Mouse (Mus musculus) gastrocnemius, adult 2 months (tissue): ENCODE measurements around the gene Gtf2h1. TPM values are rescaled to one million over a fixed set of nuclear protein-coding genes. Genes with fewer than 3 reads are reported as not detected.

Source experiments
- DNase-seq: peaks from one replicate; pipeline ENCODE4 v3.0.0; 2022
- H3K27ac ChIP-seq: fragments of 200-600 bp; 2 replicates; pipeline ENCODE4 v1.8.1; 2022; ENCODE audit warnings: mild to moderate bottlenecking
- H3K4me3 ChIP-seq: fragments of 200-600 bp; 2 replicates; pipeline ENCODE4 v1.8.1; 2022; ENCODE audit warnings: mild to moderate bottlenecking, moderate library complexity
- CTCF ChIP-seq: fragments of 200-600 bp; IDR thresholded peaks from 2 replicates; pipeline ENCODE4 v1.8.1; 2022; ENCODE audit warnings: antibody characterized with exemption, mild to moderate bottlenecking, moderate library complexity
- intact Hi-C: fragments of 180-260 bp; cut with DNase I; formaldehyde crosslinking; loops from one replicate; pipeline ENCODE4 v1.15.1; 2025
- total RNA-seq, 2 experiments: library from RNA; stranded (reverse); gene quantifications; 2 replicates each; pipeline ENCODE4 v1.2.3; 2021

Gene Gtf2h1
- total RNA-seq, 2 experiments from 2014 or later, result 17.7 to 18.6 TPM

- TF ChIP-seq CTCF, result no peak
- Histone ChIP-seq H3K4me3 (peak overlapping the region; percentile 98), H3K27ac (peak overlapping the region; percentile 100)
- DNase-seq, result peak; percentile 99
- intact Hi-C loops, result loop anchor here (1.0 kb wide), 1 partner anchor 18 kb away; no protein-coding TSS in a partner anchor
These were observed 49.5 kb downstream of the Gtf2h1 start for GRCm38 (mm10) chr7:46845211-46845977.

GRCm38 (mm10) chr7:46845978-46846485, 50.1 kb downstream of the Gtf2h1 start:
- peak overlapping the region; percentile 100 for H3K27ac ChIP-seq
- H3K4me3 ChIP-seq, result peak overlapping the region; percentile 98
- intact Hi-C loops, result loop anchor here (1.0 to 2.0 kb wide), 2 partner anchors 19 to 49 kb away; partner anchors contain the start of genes Gtf2h1 and Hps5
- no peak for TF ChIP-seq CTCF
- peak; percentile 83 for DNase-seq

- intact Hi-C loops, result loop anchor here (2.0 kb wide), 1 partner anchor 50 kb away; the partner anchor contains the start of genes Gtf2h1 and Hps5
- Histone ChIP-seq H3K27ac (peak overlapping the region; percentile 100), H3K4me3 (peak overlapping the region; percentile 98)
- TF ChIP-seq CTCF, result no peak
- DNase-seq, result peak; percentile 86
These were observed 50.8 kb downstream of the Gtf2h1 start for GRCm38 (mm10) chr7:46846486-46847244.

- peak; percentile 57 for DNase-seq
- peak overlapping the region; percentile 67 for H3K27ac ChIP-seq
- intact Hi-C loops, result no loop called here
- TF ChIP-seq CTCF, result no peak
- H3K4me3 ChIP-seq, result peak overlapping the region; percentile 98
These were observed 53.4 kb downstream of the Gtf2h1 start for GRCm38 (mm10) chr7:46849287-46849686.

GRCm38 (mm10) chr7:46851026-46851425, 55.1 kb downstream of the Gtf2h1 start:
- H3K27ac ChIP-seq, result peak overlapping the region; percentile 12; the same call in 1 of the 2 replicates
- H3K4me3 ChIP-seq, result peak overlapping the region; percentile 98
- DNase-seq, result no peak
- intact Hi-C loops, result loop anchor here (5.0 kb wide), 2 partner anchors 34 to 66 kb away; partner anchors contain the start of gene Tsg101
- TF ChIP-seq CTCF, result peak; percentile 53

GRCm38 (mm10) chr7:46852666-46853065, 56.8 kb downstream of the Gtf2h1 start:
- intact Hi-C loops, result loop anchor here (5.0 kb wide), 2 partner anchors 35 to 65 kb away; partner anchors contain the start of gene Tsg101
- DNase-seq, result no peak
- H3K4me3 ChIP-seq, result no peak overlapping the region
- no peak for TF ChIP-seq CTCF
- H3K27ac ChIP-seq, result no peak overlapping the region

- no peak for DNase-seq
- Histone ChIP-seq H3K27ac (no peak overlapping the region), H3K4me3 (no peak overlapping the region)
- TF ChIP-seq CTCF, result no peak
- intact Hi-C loops, result loop anchor here (5.0 kb wide), 2 partner anchors 36 to 64 kb away; partner anchors contain the start of gene Tsg101
These were observed 57.5 kb downstream of the Gtf2h1 start for GRCm38 (mm10) chr7:46853365-46853764.

- Histone ChIP-seq H3K4me3 (no peak overlapping the region), H3K27ac (no peak overlapping the region)
- intact Hi-C loops, result loop anchor here (5.0 kb wide), 1 partner anchor 41 kb away; no protein-coding TSS in a partner anchor
- no peak for DNase-seq
- peak; percentile 15; the same call in 1 of the 2 replicates for TF ChIP-seq CTCF
These were observed 60.1 kb downstream of the Gtf2h1 start for GRCm38 (mm10) chr7:46855866-46856560.

- intact Hi-C loops, result loop anchor here (5.0 kb wide), 1 partner anchor 40 kb away; no protein-coding TSS in a partner anchor
These were observed 61.5 kb downstream of the Gtf2h1 start for GRCm38 (mm10) chr7:46857436-46857835.

GRCm38 (mm10) chr7:46859031-46859430, 63.1 kb downstream of the Gtf2h1 start:
- intact Hi-C loops, result loop anchor here (5.0 kb wide), 1 partner anchor 38 kb away; no protein-coding TSS in a partner anchor
- no peak for TF ChIP-seq CTCF
- Histone ChIP-seq H3K4me3 (no peak overlapping the region), H3K27ac (no peak overlapping the region)
- no peak for DNase-seq

More at GRCm38 (mm10) chr7:46857436-46857835, 61.5 kb downstream of the Gtf2h1 start:
- Histone ChIP-seq H3K27ac (no peak overlapping the region), H3K4me3 (no peak overlapping the region)
- no peak for TF ChIP-seq CTCF
- no peak for DNase-seq

GRCm38 (mm10) chr7:46860996-46861395, 65.1 kb downstream of the Gtf2h1 start, which contains the start of gene Ldhc:
Gene Ldhc, plus strand, starts transcription at chr7:46861203.
- no peak for DNase-seq
- no peak within 1 kb of the TSS for H3K27ac ChIP-seq
- no peak for TF ChIP-seq CTCF
- H3K4me3 ChIP-seq, result no peak within 1 kb of the TSS
- intact Hi-C loops, result no loop called here

- TF ChIP-seq CTCF, result no peak
- no peak for DNase-seq
- intact Hi-C loops, result no loop called here
- H3K27ac ChIP-seq, result no peak overlapping the region
- no peak overlapping the region for H3K4me3 ChIP-seq
These were observed 76.1 kb downstream of the Gtf2h1 start for GRCm38 (mm10) chr7:46871988-46872387.

Other genes starting within 250 kb of the Gtf2h1 start
- gene Sergef, start 156.3 kb upstream of the Gtf2h1 start, total RNA-seq, result 1 to 10 TPM; 2.1 to 3.5 TPM
- under 1 TPM; 0.22 to 0.94 TPM for gene Tph1, start 123.6 kb upstream of the Gtf2h1 start, total RNA-seq
- gene Saal1, start 85.4 kb upstream of the Gtf2h1 start, total RNA-seq, result 1 to 10 TPM; 2.7 to 3.3 TPM
- not detected for gene Saa3, start 80.4 kb upstream of the Gtf2h1 start, total RNA-seq
- gene Saa4, start 63.5 kb upstream of the Gtf2h1 start, total RNA-seq, result not detected
- gene Saa1, start 53.1 kb upstream of the Gtf2h1 start, total RNA-seq, result not detected
- gene Saa2, start 44.3 kb upstream of the Gtf2h1 start, total RNA-seq, result not detected
- 10 to 100 TPM in 1 of 2 experiments, 1 to 10 TPM in 1; 9.7 to 11.3 TPM for gene Hps5, start within 50 bp of the Gtf2h1 start, total RNA-seq
- gene Ldha, start 45.4 kb downstream of the Gtf2h1 start, total RNA-seq, result 1,000 to 10,000 TPM; 2,441 to 2,897 TPM
- not detected for gene Ldhc, start 65.1 kb downstream of the Gtf2h1 start, total RNA-seq
- gene Tsg101, start 123.9 kb downstream of the Gtf2h1 start, total RNA-seq, result 10 to 100 TPM; 49.8 to 50.6 TPM
- 10 to 100 TPM; 11.2 to 11.9 TPM for gene Uevld, start 162.4 kb downstream of the Gtf2h1 start, total RNA-seq
- gene Gm9999, start 187.5 kb downstream of the Gtf2h1 start, total RNA-seq, result not detected
- 1 to 10 TPM; 4.1 to 5.7 TPM for gene Spty2d1, start 212.3 kb downstream of the Gtf2h1 start, total RNA-seq